Mouse (Mus musculus) adrenal gland, postnatal 4 days (tissue): ENCODE results near the gene Ccdc136. TPM values are rescaled to one million over a fixed set of nuclear protein-coding genes. Genes with fewer than 3 reads are reported as not detected.

ENCODE experiments used
- DNase-seq, 2 experiments: peaks; one replicate each; pipeline ENCODE4 v3.0.0; 2021 to 2022; ENCODE audit warnings: low spot score in 2 of 2, mixed read lengths in 2 of 2
- microRNA-seq: library from miRNA; unstranded; fragments of <30 nt; microRNA quantifications from one replicate; pipeline ENCODE4 v1.2.0, GENCODE M21; 2021
- total RNA-seq, 2 experiments: library from RNA; stranded (reverse); gene quantifications; 2 replicates each; pipeline ENCODE4 v1.2.3; 2021

Ccdc136 gene
- total RNA-seq, 2 experiments from 2014 or later: 10.0 to 12.6 TPM

DNA sequence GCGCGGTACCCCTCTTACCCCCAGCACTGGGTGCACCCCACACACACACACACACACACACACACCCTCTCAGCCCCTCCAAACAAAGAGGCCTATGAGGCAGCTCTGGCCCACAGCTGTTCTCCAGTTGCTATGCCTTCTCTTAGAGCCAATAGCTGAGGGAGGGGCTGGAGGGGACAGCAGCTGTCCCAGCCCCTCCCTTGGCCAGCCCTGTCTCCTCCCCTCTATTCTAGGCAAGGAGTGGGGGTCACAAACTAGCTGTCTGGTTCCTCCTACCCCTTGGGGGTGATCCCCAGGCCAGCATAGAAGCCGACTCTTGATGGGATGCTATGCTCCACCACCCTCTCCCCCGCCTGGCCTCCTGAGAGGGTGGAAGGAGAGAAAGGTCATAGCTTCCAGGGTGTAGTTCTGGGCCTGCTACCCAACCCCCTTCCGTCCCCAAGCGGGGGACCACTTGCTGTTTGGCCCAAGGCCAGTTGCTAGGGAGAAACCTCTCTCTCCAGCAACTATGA, 39.9 kb downstream of the Ccdc136 start:
- no peak for DNase-seq

DNA sequence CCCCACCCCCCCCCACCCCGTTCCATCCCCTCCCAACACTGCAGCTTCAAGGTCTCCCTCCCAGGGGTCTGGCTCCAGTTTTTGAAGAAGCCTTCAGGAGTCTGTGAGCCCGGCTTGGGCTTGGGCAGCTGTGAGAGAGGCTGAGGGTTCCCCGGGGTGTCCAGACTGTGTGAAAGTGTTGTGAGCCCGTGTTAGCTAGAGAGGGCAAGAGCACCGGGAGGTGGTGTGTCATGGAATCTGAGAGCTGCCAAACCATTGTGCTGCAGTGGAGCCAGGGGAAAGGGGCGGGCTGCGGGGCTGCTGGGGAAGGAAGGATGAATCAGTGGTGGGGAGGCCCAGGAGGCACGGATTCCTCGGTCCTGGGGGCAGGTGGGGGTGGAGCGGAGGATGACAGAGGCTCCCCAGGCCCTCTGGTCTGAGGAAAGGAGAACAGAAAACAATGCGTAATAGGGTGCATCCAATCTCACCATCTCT, 40.4 kb downstream of the Ccdc136 start:
- DNase-seq: no peak

DNA sequence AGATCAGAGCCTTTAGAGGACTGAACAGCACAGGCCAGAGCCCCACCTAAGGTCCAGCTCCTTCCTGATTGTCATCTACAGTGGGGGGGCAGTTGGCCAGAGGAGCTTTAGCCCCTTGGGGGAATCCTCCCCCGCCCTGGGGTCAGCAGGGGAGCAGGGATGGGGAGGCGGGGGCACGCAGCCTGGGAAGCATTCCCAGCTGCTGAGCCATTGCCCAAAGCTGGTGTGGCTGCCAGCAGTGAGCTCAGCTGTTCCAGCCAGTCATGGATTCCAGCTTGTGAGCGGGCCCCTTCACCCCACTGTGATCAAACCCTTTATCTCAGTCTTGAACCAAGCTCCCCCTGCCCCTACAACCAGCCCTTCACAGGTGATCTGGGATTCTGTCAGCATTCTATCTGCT, 43.1 kb downstream of the Ccdc136 start:
- DNase-seq: no peak

DNA sequence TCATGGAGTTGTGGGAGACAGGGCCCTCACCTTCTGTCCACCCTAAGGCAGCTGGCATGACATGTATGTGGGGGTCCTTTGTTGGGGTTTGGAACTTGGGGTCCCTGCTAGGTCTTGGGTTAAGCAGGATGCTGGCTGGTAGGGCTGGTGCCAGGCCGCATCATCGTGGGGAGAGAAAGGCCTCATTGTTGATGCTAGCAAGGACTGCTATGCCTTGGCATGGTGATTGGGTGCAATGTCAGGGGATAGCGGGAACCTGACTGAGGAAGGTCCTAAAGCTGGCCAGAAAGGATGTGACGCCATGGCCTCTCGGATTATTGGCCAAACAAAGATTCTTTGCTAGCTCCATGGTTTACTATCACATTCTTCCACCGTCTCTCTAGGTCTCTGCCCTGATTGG, 43.7 kb downstream of the Ccdc136 start:
- no peak for DNase-seq

DNA sequence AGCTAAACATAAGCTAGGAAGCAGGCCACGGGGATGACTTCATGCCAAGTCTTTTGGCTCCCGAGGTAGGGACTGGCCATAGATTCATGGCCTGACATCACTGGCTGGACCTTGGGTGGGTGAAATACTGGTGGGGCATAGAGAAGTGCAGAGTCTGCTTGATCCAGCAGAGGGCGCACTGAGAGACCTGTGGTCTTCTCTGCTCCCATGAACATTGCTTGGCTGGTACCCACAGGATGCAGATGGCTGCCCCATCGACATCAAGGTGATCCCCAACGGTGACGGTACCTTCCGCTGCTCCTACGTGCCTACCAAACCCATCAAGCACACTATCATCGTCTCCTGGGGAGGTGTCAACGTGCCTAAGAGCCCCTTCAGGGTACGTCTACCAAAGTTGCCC, 48.7 kb downstream of the Ccdc136 start:
- no peak for DNase-seq

DNA sequence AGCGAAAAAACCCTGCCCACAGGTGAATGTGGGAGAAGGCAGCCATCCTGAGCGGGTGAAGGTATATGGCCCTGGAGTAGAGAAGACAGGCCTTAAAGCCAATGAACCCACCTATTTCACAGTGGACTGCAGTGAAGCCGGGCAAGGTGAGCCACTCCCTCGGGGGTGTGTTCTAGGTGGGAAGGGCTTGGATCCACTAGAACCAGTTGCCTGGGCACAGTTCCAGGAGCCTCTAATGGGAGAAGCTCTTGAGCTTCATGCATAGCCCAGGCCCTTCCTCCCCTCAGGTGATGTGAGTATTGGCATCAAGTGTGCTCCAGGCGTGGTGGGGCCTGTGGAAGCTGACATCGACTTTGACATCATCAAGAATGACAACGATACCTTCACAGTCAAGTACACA, 49.2 kb downstream of the Ccdc136 start:
- DNase-seq: no peak

DNA sequence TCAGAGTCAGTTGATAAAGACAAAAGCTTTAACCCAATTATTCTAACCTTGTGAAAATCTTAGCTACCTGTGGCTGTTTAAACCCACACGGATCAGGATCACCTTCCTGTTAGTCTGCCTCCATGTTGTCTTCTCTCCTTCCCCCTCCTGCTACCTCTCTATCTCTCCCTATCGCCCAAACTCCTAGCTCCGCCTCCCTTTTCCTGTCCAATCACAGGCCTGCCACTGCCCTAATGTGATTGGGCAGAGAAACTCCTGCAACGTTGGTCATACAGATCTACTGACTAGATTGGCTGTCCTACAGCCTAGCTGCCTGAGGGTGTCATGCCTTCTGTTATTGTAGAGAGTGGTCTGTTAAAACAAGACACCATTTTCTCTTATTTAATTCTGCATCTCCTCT, 53.7 kb downstream of the Ccdc136 start:
- no peak for DNase-seq

DNA sequence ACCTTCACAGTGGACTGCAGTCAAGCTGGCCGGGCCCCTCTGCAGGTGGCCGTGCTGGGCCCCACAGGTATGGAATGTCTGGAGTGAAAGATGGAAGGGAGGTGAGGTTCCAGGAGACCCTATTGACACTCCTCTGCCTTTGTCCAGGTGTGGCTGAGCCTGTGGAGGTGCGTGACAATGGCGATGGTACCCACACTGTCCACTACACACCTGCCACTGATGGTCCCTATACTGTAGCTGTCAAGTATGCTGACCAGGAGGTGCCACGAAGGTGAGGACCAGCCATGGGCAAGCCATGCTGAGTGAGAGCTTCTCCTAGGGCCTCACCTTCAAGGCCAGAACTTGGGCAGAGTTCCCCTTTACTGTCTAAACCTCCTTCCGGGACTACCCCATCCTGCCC, 54.6 kb downstream of the Ccdc136 start:
- DNase-seq: no peak

DNA sequence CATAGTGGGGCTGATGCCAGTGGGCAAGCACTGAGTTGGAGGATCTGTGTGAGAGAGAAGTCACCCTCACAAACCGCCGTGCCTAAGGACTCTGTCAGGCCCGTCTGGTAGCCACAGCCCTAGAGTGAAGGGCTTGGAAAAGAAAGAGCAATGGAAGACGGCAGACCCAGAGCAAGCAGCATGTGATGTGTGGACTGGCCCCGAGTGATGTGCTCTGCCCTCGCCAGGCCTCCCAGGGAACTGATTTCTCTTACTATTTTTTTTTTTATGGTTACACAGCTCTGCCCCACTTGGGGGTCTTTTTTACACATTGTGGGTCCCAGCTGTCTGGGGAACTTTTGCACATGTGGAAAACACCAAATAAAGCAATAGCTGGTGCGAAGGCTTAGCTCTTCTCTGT, 65.4 kb downstream of the Ccdc136 start:
- no peak for DNase-seq

DNA sequence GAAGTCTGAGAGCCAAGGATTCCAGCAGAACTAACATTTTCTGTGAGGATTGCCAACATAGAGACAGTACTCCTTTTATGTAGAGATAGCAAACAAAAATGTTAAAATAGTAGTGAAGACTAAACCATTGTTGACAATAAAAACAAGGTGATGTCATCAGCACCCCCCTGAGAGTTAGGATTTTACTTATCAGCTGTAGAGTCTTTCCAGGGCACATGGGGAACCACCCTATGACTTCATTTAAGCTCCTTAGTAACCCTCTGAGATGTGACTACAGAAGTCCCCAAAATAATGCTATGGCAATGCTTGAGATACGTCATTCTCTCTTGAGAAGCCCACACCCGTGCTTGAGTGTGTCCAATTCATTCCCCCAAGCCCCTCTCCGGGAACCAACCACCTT, 67.3 kb downstream of the Ccdc136 start:
- no peak for DNase-seq

DNA sequence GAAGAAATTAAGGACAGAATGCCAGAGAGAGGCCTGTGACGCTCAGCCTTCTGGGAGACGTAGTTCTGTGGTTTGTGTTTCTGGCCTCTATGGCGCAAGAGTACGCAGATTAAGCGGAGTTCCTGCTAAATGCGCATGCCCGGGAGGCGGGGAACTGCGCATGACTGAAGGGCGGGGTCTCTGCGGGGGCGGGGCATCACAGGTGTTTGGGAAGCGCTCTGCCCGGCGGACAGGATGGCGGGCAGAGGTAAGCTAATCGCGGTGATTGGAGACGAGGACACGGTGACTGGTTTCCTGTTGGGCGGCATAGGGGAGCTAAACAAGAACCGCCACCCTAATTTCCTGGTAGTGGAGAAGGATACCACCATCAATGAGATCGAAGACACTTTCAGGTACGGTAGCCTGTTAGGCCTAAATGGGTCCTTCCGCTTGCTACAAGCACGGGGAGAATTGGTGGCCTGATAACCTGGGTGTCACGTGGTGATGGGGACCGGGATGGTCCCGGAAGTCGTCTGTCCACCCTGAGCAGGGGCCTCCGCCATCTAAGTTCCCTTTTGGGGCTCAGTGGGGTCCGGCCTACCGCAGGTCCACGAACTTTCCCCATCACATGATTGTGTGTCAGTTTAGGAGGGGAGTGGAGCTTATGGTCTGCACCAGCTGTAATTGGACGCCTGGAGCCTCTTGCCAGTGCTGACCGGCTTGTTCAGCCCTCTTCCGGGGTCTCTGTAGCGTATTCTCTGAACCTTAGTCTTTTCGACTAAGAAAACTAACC, 71.7 kb downstream of the Ccdc136 start, which contains the start of gene Atp6v1f:
Gene Atp6v1f (plus strand): TSS at position 136 of the 772 bp plus-strand sequence.
- DNase-seq: peak; percentile 75 to 87

DNA sequence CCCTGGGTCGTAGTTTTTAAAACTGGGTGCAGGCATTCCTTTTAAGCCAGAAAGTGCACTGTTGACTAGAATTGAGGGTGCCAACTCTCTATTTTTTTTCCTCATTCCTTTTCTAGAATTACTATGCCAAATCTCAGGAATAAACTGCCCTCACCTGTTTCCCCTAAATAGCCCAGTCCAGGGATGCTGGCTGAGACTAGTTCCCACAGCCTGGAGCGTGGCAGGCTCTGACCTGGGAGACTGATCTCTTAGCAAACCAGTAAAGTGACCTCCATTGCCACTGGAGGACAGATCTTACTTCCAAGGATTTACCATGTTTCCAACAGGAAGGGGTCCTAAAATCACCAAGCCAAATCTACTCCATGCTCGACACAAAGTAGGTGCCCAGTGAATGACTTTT, 72.7 kb downstream of the Ccdc136 start:
- no peak for DNase-seq

DNA sequence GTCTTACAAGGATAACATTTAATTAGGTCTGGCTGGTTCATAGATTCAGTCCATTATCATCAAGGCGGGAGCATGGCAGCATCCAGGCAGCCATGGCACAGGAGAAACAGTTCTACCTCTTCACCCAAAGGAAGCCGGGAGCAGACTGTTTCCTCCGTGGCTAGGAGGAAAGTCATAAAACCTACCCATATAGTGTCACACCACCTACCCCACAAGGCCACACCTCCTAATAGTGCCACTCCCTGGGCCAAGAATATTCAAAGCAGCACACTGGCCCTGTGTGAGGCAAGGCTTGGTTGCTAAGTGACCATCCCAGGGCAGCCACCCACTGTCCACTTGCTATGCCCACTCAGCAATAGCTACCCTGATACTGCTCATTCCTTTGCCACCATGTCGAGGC, 75.0 kb downstream of the Ccdc136 start, which contains the start of gene Atp6v1fnb:
Gene Atp6v1fnb (plus strand): TSS at position 301 of the 400 bp plus-strand sequence.
- DNase-seq: no peak

DNA sequence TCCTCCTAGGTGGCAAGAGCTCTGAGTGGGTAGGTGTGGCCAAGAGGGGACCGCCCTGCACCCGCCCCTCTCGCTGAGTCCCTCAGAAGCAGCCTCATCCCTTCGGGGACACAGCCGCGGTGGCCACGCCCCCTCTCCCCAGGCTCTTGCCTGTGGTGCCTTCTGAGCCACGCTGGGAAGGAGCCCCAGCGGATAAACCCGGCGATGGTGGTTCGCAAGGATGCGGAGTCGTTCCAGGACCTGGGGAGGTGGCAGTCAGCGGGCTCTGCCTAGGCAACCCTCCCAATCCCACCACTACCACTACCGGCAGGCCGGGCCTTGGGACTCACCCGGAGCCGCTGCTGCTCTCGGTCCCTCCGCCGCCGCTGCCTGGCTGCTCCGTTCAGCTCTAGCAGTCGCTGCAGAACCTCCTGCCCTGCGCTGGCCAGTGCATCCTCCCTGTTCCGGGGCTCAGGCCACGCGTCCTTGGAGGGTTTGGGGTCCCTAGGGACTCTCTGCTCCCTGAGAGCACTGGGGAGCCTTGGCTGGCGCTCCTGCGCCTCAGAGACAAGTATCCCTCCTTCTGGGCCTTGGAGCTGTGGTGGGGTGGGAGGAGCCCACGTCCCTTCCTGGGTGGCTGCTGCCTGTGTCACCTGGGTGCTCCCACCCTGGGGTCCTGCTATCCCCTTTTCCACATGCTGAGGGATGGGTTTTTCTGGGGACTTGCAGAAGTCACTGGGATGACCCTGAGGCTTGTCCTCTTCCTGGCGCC, 78.0 kb downstream of the Ccdc136 start:
- DNase-seq: peak; percentile 50 to 63

DNA sequence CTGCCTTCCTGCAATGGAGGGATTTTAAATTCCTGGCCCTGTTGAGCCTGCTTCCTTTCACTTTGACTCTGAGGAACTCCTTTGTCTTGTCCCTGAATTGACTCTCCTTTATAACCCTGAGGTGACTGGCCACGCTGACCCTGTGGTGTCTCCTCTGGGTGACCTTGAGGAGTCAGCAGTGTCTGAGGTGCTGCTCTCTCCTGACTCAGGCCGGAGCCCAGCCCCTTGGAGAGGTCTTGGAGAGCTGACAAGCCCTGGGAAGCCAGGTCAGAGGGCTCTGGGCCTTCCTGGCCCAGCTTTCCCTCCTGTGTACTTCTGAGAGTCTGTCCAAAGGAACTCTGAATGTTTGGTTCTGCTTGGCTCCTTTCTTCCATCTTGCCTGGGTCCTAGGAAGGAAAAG, 78.6 kb downstream of the Ccdc136 start:
- no peak for DNase-seq

Small RNA genes within 50 kb of the gene (microRNA-seq; reads per million reads assigned to microRNA genes)
- not detected for gene Gm26220
- not detected for gene Gm44354

Other genes starting within 250 kb of the Ccdc136 start
- gene Rbm28, start 231.3 kb upstream of the Ccdc136 start, total RNA-seq: 10 to 100 TPM; 32.5 to 33.7 TPM
- 10 to 100 TPM; 11.1 to 11.7 TPM for gene Prrt4, start 216.7 kb upstream of the Ccdc136 start, total RNA-seq
- gene Impdh1, start 179.9 kb upstream of the Ccdc136 start, total RNA-seq: 10 to 100 TPM; 62.1 to 65.9 TPM
- gene Hilpda, start 123.8 kb upstream of the Ccdc136 start, total RNA-seq: 10 to 100 TPM; 11.7 TPM
- gene Fam71f2, start 116.7 kb upstream of the Ccdc136 start, total RNA-seq: under 1 TPM in 1 of 2 experiments, not detected in 1; 0.31 TPM
- under 1 TPM in 1 of 2 experiments, not detected in 1; 0.22 TPM for gene Fam71f1, start 77.2 kb upstream of the Ccdc136 start, total RNA-seq
- gene Calu, start 48.2 kb upstream of the Ccdc136 start, total RNA-seq: 100 to 1,000 TPM; 194 to 202 TPM
- not detected for gene Opn1sw, start 7.8 kb upstream of the Ccdc136 start, total RNA-seq
- 10 to 100 TPM; 16.5 to 28.3 TPM for gene Flnc, start 36.9 kb downstream of the Ccdc136 start, total RNA-seq
- 100 to 1,000 TPM; 174 to 181 TPM for gene Atp6v1f, start 71.4 kb downstream of the Ccdc136 start, total RNA-seq
- gene Atp6v1fnb, start 75.1 kb downstream of the Ccdc136 start, total RNA-seq: 1 to 10 TPM in 1 of 2 experiments, under 1 TPM in 1; 0.92 to 1.1 TPM
- 10 to 100 TPM in 1 of 2 experiments, 1 to 10 TPM in 1; 9.0 to 14.2 TPM for gene Kcp, start 111.6 kb downstream of the Ccdc136 start, total RNA-seq
- 1 to 10 TPM; 4.5 to 4.7 TPM for gene Irf5, start 130.3 kb downstream of the Ccdc136 start, total RNA-seq
- gene Tnpo3, start 213.6 kb downstream of the Ccdc136 start, total RNA-seq: 10 to 100 TPM; 65.9 to 66.4 TPM